ENCODE assay signal across 8 mouse cellular contexts in the genomic region with DNA sequence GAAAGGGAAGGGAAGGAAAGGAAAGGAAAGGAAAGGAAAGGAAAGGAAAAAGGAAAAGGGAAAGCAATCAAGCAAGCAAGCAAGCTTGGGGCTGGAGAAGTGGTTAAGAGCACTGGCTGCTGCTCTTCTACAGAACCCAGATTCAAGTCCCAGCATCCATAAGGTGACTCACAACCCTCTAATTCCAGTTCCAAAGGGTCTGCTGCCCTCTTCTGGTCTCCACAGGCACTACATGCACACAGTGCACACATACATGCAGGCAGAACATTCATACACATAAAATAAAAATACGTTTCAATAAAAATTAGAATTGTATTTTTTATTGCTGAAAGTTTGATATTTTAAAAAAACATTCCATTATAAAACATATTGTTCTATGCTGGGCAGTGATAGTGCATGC. TPM values are rescaled to one million over a fixed set of nuclear protein-coding genes. Genes with fewer than 3 reads are reported as not detected.
DNase-seq lines count a peak whose midpoint lies in the region; ATAC-seq and TF ChIP-seq lines count a peak whose summit lies in the region.

No protein-coding gene starts in this region.

- H3K27ac ChIP-seq in hindbrain, embryonic 10.5 days, result no peak overlapping the region
- H3K27ac ChIP-seq in hindbrain, embryonic 16.5 days (ENCODE audit: low read depth, low read length), result no peak overlapping the region
- no peak overlapping the region for H3K27ac ChIP-seq in ES-Bruce4 (ENCODE audit: insufficient read depth, low read length)
- H3K27ac ChIP-seq in cerebellum, adult 2 months (ENCODE audit: insufficient read depth, low read length), result no peak overlapping the region
- no peak overlapping the region for H3K27ac ChIP-seq in limb, embryonic 11.5 days (replicated peaks; ENCODE audit: low read depth, low read length)
- H3K27ac ChIP-seq in stomach, postnatal 0 days (replicated peaks), result no peak overlapping the region
- no peak overlapping the region for H3K27ac ChIP-seq in midbrain, embryonic 13.5 days

- DNase-seq in hindbrain, embryonic 10.5 days (ENCODE audit: low spot score), result peak; percentile 39
- peak; percentile 59 for DNase-seq in 3134 (ENCODE audit: extremely low read depth, insufficient read length, low spot score)
- DNase-seq in cerebellum, adult 2 months, result peak; percentile 38 to 48
- peak; percentile 62 for DNase-seq in limb, embryonic 11.5 days (ENCODE audit: low spot score)
- DNase-seq in stomach, postnatal 0 days (ENCODE audit: low spot score), result peak; percentile 68

- TF ChIP-seq POLR2A in ES-Bruce4 (IDR thresholded peaks at IDR 0.05; ENCODE audit: insufficient read depth, low read length), result no peak
- no peak for TF ChIP-seq POLR2A in cerebellum, adult 2 months (IDR thresholded peaks at IDR 0.05; ENCODE audit: borderline replicate concordance, insufficient read depth, low read length)

- no peak overlapping the region for H3K4me3 ChIP-seq in hindbrain, embryonic 10.5 days
- no peak overlapping the region for H3K4me3 ChIP-seq in hindbrain, embryonic 16.5 days (ENCODE audit: low read length)
- no peak overlapping the region for H3K4me3 ChIP-seq in ES-Bruce4 (ENCODE audit: low read depth, low read length)
- H3K4me3 ChIP-seq in cerebellum, adult 2 months (replicated peaks; ENCODE audit: insufficient read depth, low read depth, low read length), result no peak overlapping the region
- H3K4me3 ChIP-seq in limb, embryonic 11.5 days (ENCODE audit: low read depth, low read length), result no peak overlapping the region
- no peak overlapping the region for H3K4me3 ChIP-seq in stomach, postnatal 0 days (ENCODE audit: low read depth, low read length)
- no peak overlapping the region for H3K4me3 ChIP-seq in midbrain, embryonic 13.5 days (replicated peaks)

- H3K9me3 ChIP-seq in hindbrain, embryonic 10.5 days, result no peaks in the 10 kb centered on the region
- H3K9me3 ChIP-seq in hindbrain, embryonic 16.5 days (ENCODE audit: control insufficient read depth, low read length), result no peaks in the 10 kb centered on the region
- H3K9me3 ChIP-seq in ES-Bruce4 (replicated peaks; ENCODE audit: control insufficient read depth, insufficient read depth, low read length, poor library complexity, severe bottlenecking), result no peaks in the 10 kb centered on the region
- no peaks in the 10 kb centered on the region for H3K9me3 ChIP-seq in limb, embryonic 11.5 days (ENCODE audit: control insufficient read depth, low read length)
- no peaks in the 10 kb centered on the region for H3K9me3 ChIP-seq in stomach, postnatal 0 days (ENCODE audit: control insufficient read depth, low read length)
- H3K9me3 ChIP-seq in midbrain, embryonic 13.5 days, result no peaks in the 10 kb centered on the region

- peaks cover 22% of the 10 kb centered on the region for H3K4me1 ChIP-seq in hindbrain, embryonic 10.5 days (replicated peaks)
- H3K4me1 ChIP-seq in hindbrain, embryonic 16.5 days (ENCODE audit: control insufficient read depth, insufficient read depth, low read depth, low read length), result peaks cover 8% of the 10 kb centered on the region
- H3K4me1 ChIP-seq in ES-Bruce4 (ENCODE audit: control insufficient read depth, insufficient read depth, low read length), result no peaks in the 10 kb centered on the region
- no peaks in the 10 kb centered on the region; the same call in 1 of the 2 replicates for H3K4me1 ChIP-seq in cerebellum, adult 2 months (ENCODE audit: control insufficient read depth, insufficient read depth, low read length)
- no peaks in the 10 kb centered on the region for H3K4me1 ChIP-seq in limb, embryonic 11.5 days (ENCODE audit: control insufficient read depth, insufficient read depth, low read length)
- no peaks in the 10 kb centered on the region for H3K4me1 ChIP-seq in stomach, postnatal 0 days (replicated peaks; ENCODE audit: control insufficient read depth, insufficient read depth)
- peaks cover 17% of the 10 kb centered on the region for H3K4me1 ChIP-seq in midbrain, embryonic 13.5 days (replicated peaks)

- no peak for TF ChIP-seq EP300 in ES-Bruce4 (IDR thresholded peaks at IDR 0.05; ENCODE audit: insufficient read depth, low read depth, low read length)
- TF ChIP-seq EP300 in stomach, postnatal 0 days (optimal IDR thresholded peaks at IDR 0.05), result no peak

- H3K9ac ChIP-seq in hindbrain, embryonic 16.5 days (ENCODE audit: low read depth, low read length), result no peak overlapping the region
- H3K9ac ChIP-seq in ES-Bruce4 (ENCODE audit: low read depth, poor library complexity, severe bottlenecking), result no peak overlapping the region
- H3K9ac ChIP-seq in limb, embryonic 11.5 days (ENCODE audit: low read length), result no peak overlapping the region
- no peak overlapping the region for H3K9ac ChIP-seq in stomach, postnatal 0 days (ENCODE audit: low read length)
- no peak overlapping the region for H3K9ac ChIP-seq in midbrain, embryonic 13.5 days (replicated peaks)

- peaks cover 6% of the 10 kb centered on the region; the same call in 1 of the 2 replicates for H3K27me3 ChIP-seq in hindbrain, embryonic 10.5 days (ENCODE audit: insufficient read depth, poor library complexity, severe bottlenecking)
- peaks cover 5% of the 10 kb centered on the region; the same call in 1 of the 2 replicates for H3K27me3 ChIP-seq in hindbrain, embryonic 16.5 days (replicated peaks; ENCODE audit: control insufficient read depth, insufficient read depth, low read length)
- H3K27me3 ChIP-seq in ES-Bruce4 (ENCODE audit: control insufficient read depth, insufficient read depth, low read length, poor library complexity, severe bottlenecking), result no peaks in the 10 kb centered on the region
- no peaks in the 10 kb centered on the region for H3K27me3 ChIP-seq in cerebellum, adult 2 months (ENCODE audit: control insufficient read depth, insufficient read depth, low read length)
- no peaks in the 10 kb centered on the region for H3K27me3 ChIP-seq in limb, embryonic 11.5 days (ENCODE audit: control insufficient read depth, insufficient read depth, low read length)
- no peaks in the 10 kb centered on the region for H3K27me3 ChIP-seq in stomach, postnatal 0 days (ENCODE audit: control insufficient read depth, insufficient read depth, low read length)
- H3K27me3 ChIP-seq in midbrain, embryonic 13.5 days, result peaks cover 15% of the 10 kb centered on the region

- H3K36me3 ChIP-seq in hindbrain, embryonic 10.5 days, result no peaks in the 10 kb centered on the region
- no peaks in the 10 kb centered on the region for H3K36me3 ChIP-seq in hindbrain, embryonic 16.5 days (ENCODE audit: control insufficient read depth, insufficient read depth, low read length)
- H3K36me3 ChIP-seq in ES-Bruce4 (ENCODE audit: control insufficient read depth, insufficient read depth, low read length, poor library complexity, severe bottlenecking), result no peaks in the 10 kb centered on the region
- no peaks in the 10 kb centered on the region for H3K36me3 ChIP-seq in limb, embryonic 11.5 days (ENCODE audit: control insufficient read depth, insufficient read depth, low read length)
- H3K36me3 ChIP-seq in stomach, postnatal 0 days (ENCODE audit: control insufficient read depth, insufficient read depth, low read length), result no peaks in the 10 kb centered on the region
- no peaks in the 10 kb centered on the region for H3K36me3 ChIP-seq in midbrain, embryonic 13.5 days

- no peak overlapping the region for H3K4me2 ChIP-seq in hindbrain, embryonic 16.5 days (ENCODE audit: low read length)
- H3K4me2 ChIP-seq in limb, embryonic 11.5 days (ENCODE audit: low read depth, severe bottlenecking), result no peak overlapping the region
- no peak overlapping the region for H3K4me2 ChIP-seq in stomach, postnatal 0 days (replicated peaks; ENCODE audit: low read depth)
- H3K4me2 ChIP-seq in midbrain, embryonic 13.5 days (replicated peaks), result no peak overlapping the region

- 80% methylated on average over 1 of the region's 1 CpGs for WGBS in hindbrain, embryonic 10.5 days
- WGBS in hindbrain, embryonic 16.5 days, result 77% methylated on average over 1 of the region's 1 CpGs
- WGBS in cerebellum, adult 2 months, result 95% methylated on average over 1 of the region's 1 CpGs
- WGBS in limb, embryonic 11.5 days, result 67% methylated on average over 1 of the region's 1 CpGs
- 73% methylated on average over 1 of the region's 1 CpGs for WGBS in stomach, postnatal 0 days
- 69% methylated on average over 1 of the region's 1 CpGs for WGBS in midbrain, embryonic 13.5 days

- TF ChIP-seq CTCF in ES-Bruce4 (IDR thresholded peaks at IDR 0.05; ENCODE audit: low read depth, low read length), result peak; percentile 66
- TF ChIP-seq CTCF in cerebellum, adult 2 months (IDR thresholded peaks at IDR 0.05; ENCODE audit: borderline replicate concordance, insufficient read depth, low read depth, low read length), result peak; percentile 60
- peak; percentile 81 for TF ChIP-seq CTCF in stomach, postnatal 0 days (IDR thresholded peaks at IDR 0.05; ENCODE audit: low read depth)

- no peak for ATAC-seq in hindbrain, embryonic 16.5 days
- ATAC-seq in limb, embryonic 11.5 days (ENCODE audit: insufficient number of reproducible peaks, low FRiP score, low TSS enrichment, low read depth), result no peak
- ATAC-seq in stomach, postnatal 0 days (ENCODE audit: low FRiP score, low TSS enrichment), result no peak
- ATAC-seq in midbrain, embryonic 13.5 days, result no peak

RNA-seq across cellular contexts. Expression of a gene that starts 0.8 kb away (rescaled TPM):
- polyA plus RNA-seq in hindbrain, embryonic 10.5 days (2016; fragmentation: Nextera tagmentation; extraction: Ambion mirVana), result 12.4 and 14.5 TPM in 2 replicates
- 12.8 and 13.9 TPM in 2 replicates for polyA plus RNA-seq in hindbrain, embryonic 16.5 days (2015; fragmentation: Nextera tagmentation; extraction: Ambion mirVana)
- polyA plus RNA-seq in ES-Bruce4 (2011; ENCODE audit: insufficient read depth, insufficient read length, low read depth, missing spikeins), result 5.5 and 6.3 TPM in 2 replicates
- polyA plus RNA-seq in cerebellum, adult 2 months (2012; rRNA removed), result 7.3 and 7.5 TPM in 2 replicates
- 7.2 and 8.4 TPM in 2 replicates for polyA plus RNA-seq in limb, embryonic 11.5 days (2014; fragmentation: Nextera tagmentation; extraction: Ambion mirVana)
- 2.1 and 2.2 TPM in 2 replicates for polyA plus RNA-seq in stomach, postnatal 0 days (2015; fragmentation: Nextera tagmentation; extraction: Ambion mirVana)
- 24.5 and 24.8 TPM in 2 replicates for polyA plus RNA-seq in midbrain, embryonic 13.5 days (2015; fragmentation: Nextera tagmentation; extraction: Ambion mirVana)

RNA-seq across cellular contexts. Expression of a gene that starts 4.5 kb away (rescaled TPM):
- 5.9 and 7.3 TPM in 2 replicates for polyA plus RNA-seq in hindbrain, embryonic 10.5 days (2016; fragmentation: Nextera tagmentation; extraction: Ambion mirVana)
- polyA plus RNA-seq in hindbrain, embryonic 16.5 days (2015; fragmentation: Nextera tagmentation; extraction: Ambion mirVana), result 7.4 and 8.0 TPM in 2 replicates
- 9.2 and 9.4 TPM in 2 replicates for polyA plus RNA-seq in ES-Bruce4 (2011; ENCODE audit: insufficient read depth, insufficient read length, low read depth, missing spikeins)
- polyA plus RNA-seq in cerebellum, adult 2 months (2012; rRNA removed), result 5.8 and 5.9 TPM in 2 replicates
- 6.4 and 8.7 TPM in 2 replicates for polyA plus RNA-seq in limb, embryonic 11.5 days (2014; fragmentation: Nextera tagmentation; extraction: Ambion mirVana)
- polyA plus RNA-seq in stomach, postnatal 0 days (2015; fragmentation: Nextera tagmentation; extraction: Ambion mirVana), result 6.6 and 7.1 TPM in 2 replicates
- 7.2 and 7.5 TPM in 2 replicates for polyA plus RNA-seq in midbrain, embryonic 13.5 days (2015; fragmentation: Nextera tagmentation; extraction: Ambion mirVana)

RNA-seq across cellular contexts. Expression of a gene that starts 23.2 kb away (rescaled TPM):
- 19.8 and 24.2 TPM in 2 replicates for polyA plus RNA-seq in hindbrain, embryonic 10.5 days (2016; fragmentation: Nextera tagmentation; extraction: Ambion mirVana)
- polyA plus RNA-seq in hindbrain, embryonic 16.5 days (2015; fragmentation: Nextera tagmentation; extraction: Ambion mirVana), result 11.1 and 14.0 TPM in 2 replicates
- 37.4 and 38.7 TPM in 2 replicates for polyA plus RNA-seq in ES-Bruce4 (2011; ENCODE audit: insufficient read depth, insufficient read length, low read depth, missing spikeins)
- 14.8 and 17.8 TPM in 2 replicates for polyA plus RNA-seq in cerebellum, adult 2 months (2012; rRNA removed)
- polyA plus RNA-seq in limb, embryonic 11.5 days (2014; fragmentation: Nextera tagmentation; extraction: Ambion mirVana), result 30.7 and 34.3 TPM in 2 replicates
- polyA plus RNA-seq in stomach, postnatal 0 days (2015; fragmentation: Nextera tagmentation; extraction: Ambion mirVana), result 21.5 and 22.7 TPM in 2 replicates
- polyA plus RNA-seq in midbrain, embryonic 13.5 days (2015; fragmentation: Nextera tagmentation; extraction: Ambion mirVana), result 16.7 and 17.2 TPM in 2 replicates

RNA-seq across cellular contexts. Expression of a gene that starts 23.2 kb away (rescaled TPM):
- polyA plus RNA-seq in hindbrain, embryonic 10.5 days (2016; fragmentation: Nextera tagmentation; extraction: Ambion mirVana), result 240 and 244 TPM in 2 replicates
- polyA plus RNA-seq in hindbrain, embryonic 16.5 days (2015; fragmentation: Nextera tagmentation; extraction: Ambion mirVana), result 231 and 265 TPM in 2 replicates
- polyA plus RNA-seq in ES-Bruce4 (2011; ENCODE audit: insufficient read depth, insufficient read length, low read depth, missing spikeins), result 142 and 162 TPM in 2 replicates
- 123 and 132 TPM in 2 replicates for polyA plus RNA-seq in cerebellum, adult 2 months (2012; rRNA removed)
- polyA plus RNA-seq in limb, embryonic 11.5 days (2014; fragmentation: Nextera tagmentation; extraction: Ambion mirVana), result 240 and 248 TPM in 2 replicates
- 235 and 236 TPM in 2 replicates for polyA plus RNA-seq in stomach, postnatal 0 days (2015; fragmentation: Nextera tagmentation; extraction: Ambion mirVana)
- 245 and 253 TPM in 2 replicates for polyA plus RNA-seq in midbrain, embryonic 13.5 days (2015; fragmentation: Nextera tagmentation; extraction: Ambion mirVana)

RNA-seq across cellular contexts. Expression of a gene that starts 49.2 kb away (rescaled TPM):
- polyA plus RNA-seq in hindbrain, embryonic 10.5 days (2016; fragmentation: Nextera tagmentation; extraction: Ambion mirVana), result not detected in 2 replicates
- 0.14 TPM in 1 of 2 replicates, not detected in the other for polyA plus RNA-seq in hindbrain, embryonic 16.5 days (2015; fragmentation: Nextera tagmentation; extraction: Ambion mirVana)
- polyA plus RNA-seq in ES-Bruce4 (2011; ENCODE audit: insufficient read depth, insufficient read length, low read depth, missing spikeins), result not detected in 2 replicates
- 0.05 and 0.13 TPM in 2 replicates for polyA plus RNA-seq in cerebellum, adult 2 months (2012; rRNA removed)
- not detected in 2 replicates for polyA plus RNA-seq in limb, embryonic 11.5 days (2014; fragmentation: Nextera tagmentation; extraction: Ambion mirVana)
- not detected in 2 replicates for polyA plus RNA-seq in stomach, postnatal 0 days (2015; fragmentation: Nextera tagmentation; extraction: Ambion mirVana)
- polyA plus RNA-seq in midbrain, embryonic 13.5 days (2015; fragmentation: Nextera tagmentation; extraction: Ambion mirVana), result not detected in 2 replicates
